Mouse (Mus musculus): Measurements from ENCODE around the gene Glipr1l1. TPM values are rescaled to one million over a fixed set of nuclear protein-coding genes. Genes with fewer than 3 reads are reported as not detected.
"Not testable (repeated sequence)": the region's sequence is repeated elsewhere in the genome, so short reads cannot be mapped to it uniquely, and the experiment has no call there.

The Glipr1l1 gene
- not detected in 2 replicates for polyA plus RNA-seq (2012; rRNA removed)

- TF ChIP-seq POLR2A (IDR thresholded peaks at IDR 0.05; ENCODE audit: low read depth, low read length): no peak
- TF ChIP-seq CTCF (IDR thresholded peaks at IDR 0.05; ENCODE audit: extremely low read depth, insufficient read length, insufficient replicate concordance, low read depth, low read length): no peak
- Histone ChIP-seq H3K27me3 (ENCODE audit: control insufficient read depth, insufficient read depth, low read length) (no peaks in the 10 kb centered on the region), H3K4me1 (ENCODE audit: control insufficient read depth, insufficient read depth, insufficient read length, low read length) (no peaks in the 10 kb centered on the region), H3K27ac (ENCODE audit: insufficient read depth, low read depth, low read length) (no peak within 1 kb of the TSS), H3K4me3 (ENCODE audit: low read depth, low read length) (no peak within 1 kb of the TSS), H3K36me3 (ENCODE audit: control insufficient read depth, insufficient read depth, low read length) (no peaks in the 10 kb centered on the region)
- WGBS: 50% methylated on average over 14 of the region's 14 CpGs
These were observed at the start of gene Glipr1l1 for GRCm38 (mm10) chr10:112059702-112060582. Gene Glipr1l1, plus strand, starts transcription at chr10:112060189.

- Histone ChIP-seq H3K27ac (ENCODE audit: insufficient read depth, low read depth, low read length) (no peak overlapping the region), H3K4me1 (ENCODE audit: control insufficient read depth, insufficient read depth, insufficient read length, low read length) (no peaks in the 10 kb centered on the region), H3K4me3 (ENCODE audit: low read depth, low read length) (no peak overlapping the region), H3K36me3 (ENCODE audit: control insufficient read depth, insufficient read depth, low read length) (no peaks in the 10 kb centered on the region), H3K27me3 (ENCODE audit: control insufficient read depth, insufficient read depth, low read length) (no peaks in the 10 kb centered on the region)
- TF ChIP-seq CTCF (IDR thresholded peaks at IDR 0.05; ENCODE audit: extremely low read depth, insufficient read length, insufficient replicate concordance, low read depth, low read length): no peak
- TF ChIP-seq POLR2A (IDR thresholded peaks at IDR 0.05; ENCODE audit: low read depth, low read length): no peak
- WGBS: 67% methylated on average over 2 of the region's 2 CpGs
These were observed 36.4 kb upstream of the Glipr1l1 start for GRCm38 (mm10) chr10:112023585-112023984.

- not testable (repeated sequence) for H3K4me1 ChIP-seq (ENCODE audit: control insufficient read depth, insufficient read depth, insufficient read length, low read length); H3K4me3 ChIP-seq (ENCODE audit: low read depth, low read length); H3K27me3 ChIP-seq (ENCODE audit: control insufficient read depth, insufficient read depth, low read length); H3K27ac ChIP-seq (ENCODE audit: insufficient read depth, low read depth, low read length); H3K36me3 ChIP-seq (ENCODE audit: control insufficient read depth, insufficient read depth, low read length)
- 65% methylated on average over 3 of the region's 3 CpGs for WGBS
These were observed 31.3 kb upstream of the Glipr1l1 start for GRCm38 (mm10) chr10:112028689-112029088.

GRCm38 (mm10) chr10:112043523-112043922, 16.5 kb upstream of the Glipr1l1 start:
- WGBS: 63% methylated on average over 9 of the region's 9 CpGs
- not testable (repeated sequence) for H3K27ac ChIP-seq (ENCODE audit: insufficient read depth, low read depth, low read length); H3K27me3 ChIP-seq (ENCODE audit: control insufficient read depth, insufficient read depth, low read length); H3K4me3 ChIP-seq (ENCODE audit: low read depth, low read length); H3K36me3 ChIP-seq (ENCODE audit: control insufficient read depth, insufficient read depth, low read length); H3K4me1 ChIP-seq (ENCODE audit: control insufficient read depth, insufficient read depth, insufficient read length, low read length)

- 34% methylated on average over 14 of the region's 14 CpGs for WGBS
- not testable (repeated sequence) for H3K27me3 ChIP-seq (ENCODE audit: control insufficient read depth, insufficient read depth, low read length); H3K4me3 ChIP-seq (ENCODE audit: low read depth, low read length); H3K27ac ChIP-seq (ENCODE audit: insufficient read depth, low read depth, low read length); H3K4me1 ChIP-seq (ENCODE audit: control insufficient read depth, insufficient read depth, insufficient read length, low read length); H3K36me3 ChIP-seq (ENCODE audit: control insufficient read depth, insufficient read depth, low read length)
These were observed 15.7 kb upstream of the Glipr1l1 start for GRCm38 (mm10) chr10:112044283-112044682.

- Histone ChIP-seq H3K4me3 (ENCODE audit: low read depth, low read length) (no peak overlapping the region), H3K27me3 (ENCODE audit: control insufficient read depth, insufficient read depth, low read length) (no peaks in the 10 kb centered on the region), H3K27ac (ENCODE audit: insufficient read depth, low read depth, low read length) (no peak overlapping the region), H3K4me1 (ENCODE audit: control insufficient read depth, insufficient read depth, insufficient read length, low read length) (no peaks in the 10 kb centered on the region), H3K36me3 (ENCODE audit: control insufficient read depth, insufficient read depth, low read length) (no peaks in the 10 kb centered on the region)
- no peak for TF ChIP-seq CTCF (IDR thresholded peaks at IDR 0.05; ENCODE audit: extremely low read depth, insufficient read length, insufficient replicate concordance, low read depth, low read length)
- no peak for TF ChIP-seq POLR2A (IDR thresholded peaks at IDR 0.05; ENCODE audit: low read depth, low read length)
These were observed 8.8 kb upstream of the Glipr1l1 start for GRCm38 (mm10) chr10:112051220-112051619.

GRCm38 (mm10) chr10:112051956-112052355, 8.0 kb upstream of the Glipr1l1 start:
- 69% methylated on average over 2 of the region's 2 CpGs for WGBS

GRCm38 (mm10) chr10:112060583-112060934, 570 bp downstream of the Glipr1l1 start:
- H3K27me3 ChIP-seq (ENCODE audit: control insufficient read depth, insufficient read depth, low read length); H3K4me1 ChIP-seq (ENCODE audit: control insufficient read depth, insufficient read depth, insufficient read length, low read length); H3K4me3 ChIP-seq (ENCODE audit: low read depth, low read length); H3K36me3 ChIP-seq (ENCODE audit: control insufficient read depth, insufficient read depth, low read length); H3K27ac ChIP-seq (ENCODE audit: insufficient read depth, low read depth, low read length): not testable (repeated sequence)
- 77% methylated on average over 6 of the region's 6 CpGs for WGBS

More at GRCm38 (mm10) chr10:112051956-112052355, 8.0 kb upstream of the Glipr1l1 start:
- H3K4me3 ChIP-seq (ENCODE audit: low read depth, low read length); H3K27ac ChIP-seq (ENCODE audit: insufficient read depth, low read depth, low read length); H3K36me3 ChIP-seq (ENCODE audit: control insufficient read depth, insufficient read depth, low read length); H3K4me1 ChIP-seq (ENCODE audit: control insufficient read depth, insufficient read depth, insufficient read length, low read length); H3K27me3 ChIP-seq (ENCODE audit: control insufficient read depth, insufficient read depth, low read length): not testable (repeated sequence)

All from small intestine, adult 2 months (tissue).